Mouse (Mus musculus) neural tube, postnatal 0 days (tissue): ENCODE data around the gene Bag2. TPM values are rescaled to one million over a fixed set of nuclear protein-coding genes. Genes with fewer than 3 reads are reported as not detected.

Source experiments
- polyA plus RNA-seq: library from polyadenylated mRNA; unstranded; fragments of >200 nt; fragmentation: Nextera tagmentation; extraction: Ambion mirVana; gene quantifications from 2 replicates; pipeline ENCODE4 v1.2.1, GENCODE M21; 2015

The Bag2 gene
- 25.1 and 26.6 TPM in 2 replicates for polyA plus RNA-seq

GRCm38 (mm10) chr1:33757491-33758041, at the start of gene Bag2:
Gene Bag2 (minus strand): TSS chr1:33757795.

GRCm38 (mm10) chr1:33719733-33720225, 37.8 kb downstream of the Bag2 start, which contains the start of gene Rab23:
Gene Rab23 (plus strand): TSS chr1:33719887.

Other genes with a start within 250 kb of the Bag2 start
- gene Prim2, start 88.0 kb downstream of the Bag2 start, polyA plus RNA-seq = 11.9 and 12.7 TPM in 2 replicates
- gene Rab23, start 37.9 kb downstream of the Bag2 start, polyA plus RNA-seq = 24.9 and 28.6 TPM in 2 replicates
- 23.6 TPM in 2 replicates for gene Zfp451, start 56.8 kb upstream of the Bag2 start, polyA plus RNA-seq
- gene Bend6, start 150.0 kb upstream of the Bag2 start, polyA plus RNA-seq = 124 and 127 TPM in 2 replicates
- 35.7 and 39.3 TPM in 2 replicates for gene Dst, start 150.4 kb upstream of the Bag2 start, polyA plus RNA-seq